Mouse (Mus musculus) liver, adult 2 months (tissue): ENCODE measurements at regions not wholly inside any gene's neighbourhood (a gene's known extent, or its start where the extent isn't known, plus 50 kb on each side); places are given as distances from the start of the nearest gene placed in this dataset.

Experiments used
- CTCF ChIP-seq: fragments of 200-500 bp; IDR thresholded peaks from 2 replicates; pipeline ENCODE4 v1.5.1; 2011; ENCODE audit warnings: low read depth, low read length, control low read depth
- POLR2A ChIP-seq: fragments of 200-500 bp; IDR thresholded peaks from 2 replicates; pipeline ENCODE4 v1.6.1; 2011; ENCODE audit warnings: low read length, control low read depth; ENCODE audit not compliant: insufficient read depth; ENCODE audit errors: extremely low read depth

DNA sequence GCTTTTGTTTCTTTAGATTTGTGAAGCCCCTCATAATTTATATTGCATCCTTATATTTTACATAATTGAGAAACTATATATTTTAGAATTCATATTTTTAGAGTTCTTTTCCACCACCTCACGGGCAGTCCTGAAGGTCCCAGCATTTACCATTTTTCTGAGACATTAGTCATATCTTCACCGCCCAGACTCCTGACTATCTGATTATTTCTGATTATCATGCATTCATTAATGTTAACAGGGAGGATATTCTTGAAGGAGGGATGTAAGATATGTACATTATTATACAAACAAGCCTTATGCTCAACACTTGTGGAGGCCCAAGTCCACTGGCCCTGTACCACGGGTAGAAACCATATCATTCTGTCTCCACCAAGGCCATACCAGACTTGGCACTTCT is 743.4 kb downstream of the Hace1 start:
- TF ChIP-seq CTCF, result no peak
- TF ChIP-seq POLR2A, result no peak
